Mouse (Mus musculus) testis, adult 2 months (tissue): Measurements from ENCODE around the gene Thada. TPM values are rescaled to one million over a fixed set of nuclear protein-coding genes. Genes with fewer than 3 reads are reported as not detected.

Experiments
- H3K27ac ChIP-seq: fragments of 200-500 bp; 2 replicates; pipeline ENCODE4 v1.5.1; 2012; ENCODE audit warnings: low read depth, low read length; ENCODE audit not compliant: control insufficient read depth, insufficient read depth
- H3K27me3 ChIP-seq: fragments of 200-500 bp; 2 replicates; pipeline ENCODE4 v1.6.1; 2012; ENCODE audit warnings: mild to moderate bottlenecking, low read length, moderate library complexity; ENCODE audit not compliant: control insufficient read depth, insufficient read depth
- H3K36me3 ChIP-seq: fragments of 200-500 bp; 2 replicates; pipeline ENCODE4 v1.6.1; 2012; ENCODE audit warnings: mild to moderate bottlenecking, low read length; ENCODE audit not compliant: control insufficient read depth, insufficient read depth
- H3K4me1 ChIP-seq: fragments of 200-500 bp; 2 replicates; pipeline ENCODE4 v1.6.1; 2012; ENCODE audit warnings: low read length; ENCODE audit not compliant: control insufficient read depth, insufficient read depth
- H3K4me3 ChIP-seq: fragments of 200-500 bp; 2 replicates; pipeline ENCODE4 v1.5.1; 2012; ENCODE audit warnings: low read depth, mild to moderate bottlenecking, low read length, moderate library complexity, mixed read lengths; ENCODE audit not compliant: control insufficient read depth
- CTCF ChIP-seq: fragments of 200-500 bp; IDR thresholded peaks from 2 replicates; pipeline ENCODE4 v1.5.1; 2012; ENCODE audit warnings: low read depth, mild to moderate bottlenecking, inconsistent platforms, low read length, moderate library complexity; ENCODE audit not compliant: control insufficient read depth, insufficient read depth, insufficient replicate concordance
- POLR2A ChIP-seq: fragments of 200-500 bp; IDR thresholded peaks from 2 replicates; pipeline ENCODE4 v1.6.1; 2012; ENCODE audit warnings: low read depth, mild to moderate bottlenecking, inconsistent platforms, low read length, moderate library complexity; ENCODE audit not compliant: control insufficient read depth
- polyA plus RNA-seq: library from polyadenylated mRNA; depleted of rRNA; stranded (reverse); fragments of >200 nt; gene quantifications from 2 replicates; pipeline ENCODE4 v1.2.3, GENCODE M21; 2012; rRNA removed

Gene Thada
- polyA plus RNA-seq, 1 experiment: 15.8 TPM

- H3K36me3 ChIP-seq: no peaks in the 10 kb centered on the region
- no peak overlapping the region for H3K4me3 ChIP-seq
- peaks cover 2% of the 10 kb centered on the region; the same call in 1 of the 2 replicates for H3K4me1 ChIP-seq
- TF ChIP-seq POLR2A (no peak), CTCF (no peak)
- no peak overlapping the region for H3K27ac ChIP-seq
- no peaks in the 10 kb centered on the region for H3K27me3 ChIP-seq
Observed at GRCm38 (mm10) chr17:84144762-84145599, 321.0 kb downstream of the Thada start.

GRCm38 (mm10) chr17:84144130-84144529, 321.9 kb downstream of the Thada start:
- Histone ChIP-seq H3K4me3 (no peak overlapping the region), H3K4me1 (peaks cover 2% of the 10 kb centered on the region; the same call in 1 of the 2 replicates)
- TF ChIP-seq POLR2A (no peak), CTCF (no peak)

GRCm38 (mm10) chr17:84143219-84143844, 322.7 kb downstream of the Thada start:
- H3K36me3 ChIP-seq: no peaks in the 10 kb centered on the region
- no peak overlapping the region for H3K27ac ChIP-seq

More at GRCm38 (mm10) chr17:84144130-84144529, 321.9 kb downstream of the Thada start:
- no peaks in the 10 kb centered on the region for H3K36me3 ChIP-seq
- no peak overlapping the region for H3K27ac ChIP-seq
- no peaks in the 10 kb centered on the region for H3K27me3 ChIP-seq

GRCm38 (mm10) chr17:84141691-84142090, 324.3 kb downstream of the Thada start:
- no peak overlapping the region for H3K4me3 ChIP-seq
- H3K4me1 ChIP-seq: no peaks in the 10 kb centered on the region; the same call in 1 of the 2 replicates
- no peak overlapping the region for H3K27ac ChIP-seq
- no peaks in the 10 kb centered on the region for H3K27me3 ChIP-seq
- H3K36me3 ChIP-seq: no peaks in the 10 kb centered on the region
- no peak for TF ChIP-seq POLR2A
- no peak for TF ChIP-seq CTCF

More at GRCm38 (mm10) chr17:84143219-84143844, 322.7 kb downstream of the Thada start:
- Histone ChIP-seq H3K27me3 (no peaks in the 10 kb centered on the region), H3K4me1 (no peaks in the 10 kb centered on the region; the same call in 1 of the 2 replicates), H3K4me3 (no peak overlapping the region)
- TF ChIP-seq CTCF (no peak), POLR2A (no peak)

- H3K4me1 ChIP-seq: no peaks in the 10 kb centered on the region; the same call in 1 of the 2 replicates
- TF ChIP-seq CTCF (no peak), POLR2A (no peak)
- H3K27ac ChIP-seq: no peak overlapping the region
- H3K36me3 ChIP-seq: no peaks in the 10 kb centered on the region
- H3K4me3 ChIP-seq: no peak overlapping the region
- H3K27me3 ChIP-seq: no peaks in the 10 kb centered on the region
Observed at GRCm38 (mm10) chr17:84140822-84141507, 325.0 kb downstream of the Thada start.

Other genes starting within 250 kb of the Thada start
- 26.5 and 28.5 TPM in 2 replicates for gene Plekhh2, start 45.7 kb upstream of the Thada start, polyA plus RNA-seq
- gene Dync2li1, start 160.3 kb upstream of the Thada start, polyA plus RNA-seq: 15.8 and 21.6 TPM in 2 replicates
- gene Abcg8, start 210.1 kb upstream of the Thada start, polyA plus RNA-seq: 4.3 and 4.6 TPM in 2 replicates
- gene Abcg5, start 216.8 kb upstream of the Thada start, polyA plus RNA-seq: 0.40 and 0.51 TPM in 2 replicates